Mouse (Mus musculus): Measurements from ENCODE around the gene Dedd.
A peak's percentile ranks its signal among the peaks of the same experiment; 100 is the strongest.
"Not testable (repeated sequence)": the region's sequence is repeated elsewhere in the genome, so short reads cannot be mapped to it uniquely, and the experiment has no call there.

Gene Dedd

GRCm38 (mm10) chr1:171328839-171329432, at the start of gene Dedd:
Gene Dedd, plus strand, starts transcription at chr1:171329145.
- DNase-seq (ENCODE audit: low spot score) = peak; percentile 78

- DNase-seq (ENCODE audit: low spot score) = no peak
Observed at GRCm38 (mm10) chr1:171279721-171280120, 49.2 kb upstream of the Dedd start.

GRCm38 (mm10) chr1:171280250-171280915, 48.6 kb upstream of the Dedd start:
- DNase-seq (ENCODE audit: low spot score) = no peak

- DNase-seq (ENCODE audit: low spot score) = peak; percentile 78
Observed at GRCm38 (mm10) chr1:171280916-171281527, 47.9 kb upstream of the Dedd start, which contains the start of gene Ppox. Gene Ppox, minus strand, starts transcription at chr1:171281186.

GRCm38 (mm10) chr1:171281528-171281923, 47.4 kb upstream of the Dedd start:
- peak; percentile 75 for DNase-seq (ENCODE audit: low spot score)

- DNase-seq (ENCODE audit: low spot score) = no peak
Observed at GRCm38 (mm10) chr1:171282086-171282805, 46.7 kb upstream of the Dedd start.

GRCm38 (mm10) chr1:171283188-171284160, 45.5 kb upstream of the Dedd start:
- no peak for DNase-seq (ENCODE audit: low spot score)

GRCm38 (mm10) chr1:171284491-171284890, 44.5 kb upstream of the Dedd start:
- DNase-seq (ENCODE audit: low spot score) = no peak

GRCm38 (mm10) chr1:171285096-171285892, 43.7 kb upstream of the Dedd start:
- no peak for DNase-seq (ENCODE audit: low spot score)

GRCm38 (mm10) chr1:171286517-171286916, 42.4 kb upstream of the Dedd start:
- DNase-seq (ENCODE audit: low spot score) = no peak

GRCm38 (mm10) chr1:171287136-171288081, 41.5 kb upstream of the Dedd start, which contains the start of gene Usp21:
Gene Usp21, minus strand, starts transcription at chr1:171287991.
- peak; percentile 91 for DNase-seq (ENCODE audit: low spot score)

GRCm38 (mm10) chr1:171288328-171288727, 40.6 kb upstream of the Dedd start:
- DNase-seq (ENCODE audit: low spot score) = no peak

- DNase-seq (ENCODE audit: low spot score) = no peak
Observed at GRCm38 (mm10) chr1:171293351-171293750, 35.6 kb upstream of the Dedd start.

- DNase-seq (ENCODE audit: low spot score) = no peak
Observed at GRCm38 (mm10) chr1:171293906-171294297, 35.0 kb upstream of the Dedd start.

- peak; percentile 74 for DNase-seq (ENCODE audit: low spot score)
Observed at GRCm38 (mm10) chr1:171294298-171295062, 34.5 kb upstream of the Dedd start, which contains the start of gene Ufc1. Gene Ufc1, minus strand, starts transcription at chr1:171295024.

GRCm38 (mm10) chr1:171295063-171295402, 33.9 kb upstream of the Dedd start:
- no peak for DNase-seq (ENCODE audit: low spot score)

GRCm38 (mm10) chr1:171298226-171298625, 30.7 kb upstream of the Dedd start:
- DNase-seq (ENCODE audit: low spot score) = no peak

- not testable (repeated sequence) for DNase-seq (ENCODE audit: low spot score)
Observed at GRCm38 (mm10) chr1:171306157-171306556, 22.8 kb upstream of the Dedd start.

- DNase-seq (ENCODE audit: low spot score) = no peak
Observed at GRCm38 (mm10) chr1:171309321-171309720, 19.6 kb upstream of the Dedd start.

All from ovary, postnatal 14 days (tissue).